Mouse (Mus musculus) cerebral cortex, adult 2 months (tissue): Measurements from ENCODE around the gene Dnaja2.

Experiments
- WGBS: fragments of 180-500 bp; shearing (Covaris S2); methylation state at CpG from one replicate; pipeline ENCODE4 v1.1.7; 2018; 5-methylcytosine and 5-hydroxymethylcytosine counted together

Dnaja2 gene

GRCm38 (mm10) chr8:85500955-85501685 lies 54.0 kb downstream of the Dnaja2 start:
- WGBS = 48% methylated on average over 11 of the region's 11 CpGs

GRCm38 (mm10) chr8:85500460-85500859 lies 54.7 kb downstream of the Dnaja2 start:
- WGBS = 71% methylated on average over 10 of the region's 10 CpGs

- WGBS = 53% methylated on average over 2 of the region's 2 CpGs
These were observed 56.6 kb downstream of the Dnaja2 start for GRCm38 (mm10) chr8:85498577-85498976.

- 94% methylated on average over 4 of the region's 4 CpGs for WGBS
These were observed 58.4 kb downstream of the Dnaja2 start for GRCm38 (mm10) chr8:85496778-85497177.

- 86% methylated on average over 5 of the region's 5 CpGs for WGBS
These were observed 59.0 kb downstream of the Dnaja2 start for GRCm38 (mm10) chr8:85496125-85496524.

GRCm38 (mm10) chr8:85492940-85493931 lies 61.9 kb downstream of the Dnaja2 start:
- WGBS = 3% methylated on average over 49 of the region's 49 CpGs

GRCm38 (mm10) chr8:85492125-85492875 lies 62.8 kb downstream of the Dnaja2 start, which contains the start of gene Gpt2:
TSS of gene Gpt2 (plus strand) at chr8:85492576.
- 0% methylated on average over 41 of the region's 41 CpGs for WGBS

GRCm38 (mm10) chr8:85489546-85489945 lies 65.6 kb downstream of the Dnaja2 start:
- WGBS = 97% methylated on average over 8 of the region's 8 CpGs

GRCm38 (mm10) chr8:85487906-85488620 lies 67.1 kb downstream of the Dnaja2 start:
- 60% methylated on average over 20 of the region's 20 CpGs for WGBS
